Mouse (Mus musculus): ENCODE data around the gene Rae1.

Rae1 gene

DNA sequence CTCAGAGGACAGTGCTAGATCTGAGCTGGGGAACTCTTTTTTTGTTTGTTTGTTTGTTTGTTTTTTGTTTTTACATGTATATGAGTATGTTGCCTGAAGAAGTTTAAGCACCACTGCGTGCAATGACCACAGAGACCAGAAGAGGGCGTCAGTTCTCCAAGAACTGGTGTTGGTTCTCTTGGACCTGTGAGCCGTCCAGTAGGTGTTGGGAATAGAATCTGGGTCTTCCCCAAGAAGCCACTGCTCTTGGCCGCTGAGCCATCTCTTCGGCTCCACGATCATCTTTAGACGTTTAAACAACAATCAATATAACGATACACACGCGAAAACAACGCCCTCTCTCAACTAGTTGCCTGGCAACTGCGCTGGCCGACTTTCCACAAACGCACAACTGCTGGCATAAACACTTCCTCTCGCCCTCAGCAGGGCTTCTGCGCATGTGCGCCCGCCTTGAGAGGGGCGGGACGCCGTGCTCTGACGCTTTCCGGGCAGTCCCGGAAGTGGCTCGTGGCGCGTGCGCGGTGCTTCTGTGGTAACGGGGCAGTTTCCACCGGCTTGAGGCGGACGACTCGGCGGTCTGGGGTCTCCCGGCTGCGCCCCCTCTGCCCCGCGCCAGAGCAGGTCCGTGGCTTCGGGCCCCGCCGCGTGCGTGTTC, at the start of gene Rae1:
TSS of gene Rae1 (plus strand) at position 488 of the 655 bp plus-strand sequence.
- DNase-seq: peak; percentile 97

DNA sequence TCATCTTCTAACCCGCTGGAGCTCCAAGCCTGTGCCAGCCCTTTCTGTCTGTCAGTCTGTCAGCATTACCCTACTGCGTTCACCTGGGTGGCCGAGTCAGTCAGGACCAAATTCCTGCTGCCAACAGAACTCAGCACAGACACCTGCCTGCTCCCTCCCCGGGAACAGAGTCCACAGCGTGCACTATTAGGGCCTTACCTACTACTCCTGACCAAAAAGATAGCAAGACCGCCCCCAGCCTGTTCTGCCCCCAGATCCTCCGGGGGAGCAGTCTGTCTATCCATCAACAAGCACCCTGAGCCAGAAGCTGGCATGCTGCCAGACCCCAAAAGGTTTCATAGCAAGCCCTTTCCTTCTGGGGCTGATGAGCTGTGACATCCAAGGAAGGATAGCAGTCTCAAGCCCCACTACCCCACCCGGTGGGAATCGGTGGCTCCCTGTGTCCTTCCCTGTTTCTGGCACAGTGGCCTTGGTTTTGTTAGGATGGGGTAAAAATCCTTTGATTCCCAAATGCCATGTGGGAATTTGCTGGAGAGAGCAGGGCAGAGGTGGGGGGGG, 49.7 kb upstream of the Rae1 start:
- no peak for DNase-seq

DNA sequence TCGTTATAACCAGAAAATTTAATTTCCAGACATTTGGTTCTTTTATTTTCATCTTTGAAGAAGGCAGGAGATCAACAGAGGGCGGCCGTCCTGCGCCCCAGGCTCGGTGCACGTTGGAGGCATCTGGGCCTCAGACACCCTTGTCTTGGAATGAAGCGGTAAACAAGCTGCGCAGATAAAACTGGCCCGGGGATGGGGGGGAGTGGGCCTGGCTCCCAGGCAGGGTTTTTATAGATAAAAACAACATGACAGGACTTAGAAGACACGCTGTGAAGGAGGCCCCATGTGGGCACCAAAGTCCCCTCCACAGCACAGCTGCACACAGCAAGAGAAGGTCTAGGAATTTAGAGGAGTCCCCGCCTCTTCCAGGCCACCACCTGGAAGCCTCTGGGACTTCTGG, 49.2 kb upstream of the Rae1 start:
- no peak for DNase-seq

- DNase-seq: no peak
Observed at GRCm38 (mm10) chr2:172951976-172952375, 47.9 kb upstream of the Rae1 start.

DNA sequence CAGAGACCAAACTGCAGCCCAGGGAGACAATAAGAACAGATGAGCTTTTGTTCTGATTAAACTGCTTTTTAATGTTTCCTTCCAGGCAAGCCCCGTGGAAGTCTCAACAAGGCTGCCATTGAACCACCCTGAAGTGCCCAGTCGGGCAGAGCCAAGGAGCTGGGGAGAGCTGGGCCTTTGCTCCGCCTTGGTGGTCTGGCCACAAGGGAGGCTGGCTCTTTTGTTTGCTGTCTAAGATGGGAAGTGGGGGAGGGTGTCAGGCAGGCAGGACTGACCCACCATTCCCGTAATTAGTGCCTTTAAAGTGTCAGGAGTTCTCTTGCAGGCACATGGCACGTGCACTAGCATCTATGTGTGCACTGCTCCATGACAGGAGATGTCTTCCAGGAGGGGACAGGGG, 41.3 kb upstream of the Rae1 start:
- no peak for DNase-seq

- DNase-seq: no peak
Observed at GRCm38 (mm10) chr2:172959006-172959768, 40.7 kb upstream of the Rae1 start.

- no peak for DNase-seq
Observed at GRCm38 (mm10) chr2:172960350-172960749, 39.6 kb upstream of the Rae1 start.

- DNase-seq: peak; percentile 81
Observed at GRCm38 (mm10) chr2:172961211-172961610, 38.7 kb upstream of the Rae1 start.

DNA sequence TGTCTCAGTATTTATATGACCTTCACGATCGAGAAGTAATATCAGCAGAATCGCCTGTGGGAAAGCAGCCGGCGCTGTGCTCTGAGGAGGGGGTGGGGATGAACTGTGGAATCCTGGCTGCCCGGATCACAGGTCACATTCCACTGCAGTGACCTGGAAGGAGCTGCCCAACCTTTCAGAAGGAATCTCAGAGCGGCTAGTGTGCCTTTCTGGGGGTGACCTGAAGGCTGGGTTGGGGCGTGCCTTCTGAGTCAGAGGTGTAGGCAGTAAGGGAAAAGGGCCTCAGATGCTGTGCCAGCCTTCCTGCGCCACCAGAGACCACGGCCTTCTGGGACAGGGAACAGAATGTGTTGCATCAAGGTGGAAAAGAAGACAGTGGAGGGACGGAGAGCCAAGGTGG, 34.7 kb upstream of the Rae1 start:
- peak; percentile 74 for DNase-seq

DNA sequence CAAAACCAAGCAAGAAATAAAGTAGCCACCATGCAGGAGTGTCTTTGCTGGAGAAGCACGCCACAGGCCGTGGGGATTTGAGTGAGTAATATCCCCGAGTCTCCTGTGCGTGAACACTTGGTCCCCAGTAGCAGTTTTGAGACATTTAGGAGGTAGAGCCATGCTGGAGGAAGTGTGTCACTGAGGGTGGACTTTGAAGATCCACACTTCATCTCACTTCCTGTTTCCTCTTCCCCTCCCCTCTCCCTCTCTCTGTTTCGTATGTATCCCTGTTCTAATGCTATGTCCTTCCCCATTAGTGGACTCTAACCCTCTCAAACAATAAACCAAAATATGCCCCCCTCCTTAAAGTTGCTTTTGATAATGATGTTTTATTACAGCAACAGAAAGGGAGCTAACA, 33.4 kb upstream of the Rae1 start:
- no peak for DNase-seq

DNA sequence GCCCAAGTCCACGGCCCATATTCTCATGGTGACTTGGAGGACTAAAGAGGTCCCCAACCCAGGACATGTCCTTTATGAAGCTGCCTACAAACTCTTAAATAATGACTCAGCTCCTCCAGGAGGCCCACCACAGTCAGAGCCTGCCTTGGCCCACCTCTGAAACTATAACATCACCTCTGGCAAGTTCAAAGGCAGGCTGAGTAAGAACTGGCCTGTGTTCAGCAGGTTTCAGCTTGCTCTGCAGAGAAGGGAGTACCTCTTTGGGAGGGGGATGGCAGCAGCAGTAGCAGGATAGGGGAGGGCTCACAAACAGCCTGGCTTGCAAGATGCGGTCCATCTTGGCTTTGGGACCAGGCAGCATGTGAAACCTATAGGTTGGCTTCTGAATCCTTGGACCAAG, 28.1 kb upstream of the Rae1 start:
- DNase-seq: no peak

- no peak for DNase-seq
Observed at GRCm38 (mm10) chr2:172973806-172974565, 25.9 kb upstream of the Rae1 start.

DNA sequence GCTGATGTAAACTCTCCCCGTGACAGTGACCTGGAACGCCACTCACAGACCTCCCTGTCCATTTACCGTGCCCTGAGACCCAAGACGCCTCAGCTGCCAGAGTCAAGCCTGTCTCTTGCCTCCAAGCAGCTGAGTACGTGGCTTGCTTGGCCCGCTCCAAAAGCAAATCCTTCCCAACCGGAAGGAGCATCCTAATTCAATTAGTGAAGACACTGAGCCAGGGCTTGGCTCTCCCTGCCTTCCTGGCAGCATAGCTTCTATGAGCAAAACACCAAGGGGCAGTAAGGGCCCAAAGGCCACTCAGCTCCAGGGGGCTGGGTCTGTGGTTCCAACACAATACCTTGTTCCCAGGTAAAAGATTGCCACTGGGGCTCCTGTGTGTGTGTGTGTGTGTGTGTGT, 25.2 kb upstream of the Rae1 start:
- no peak for DNase-seq

DNA sequence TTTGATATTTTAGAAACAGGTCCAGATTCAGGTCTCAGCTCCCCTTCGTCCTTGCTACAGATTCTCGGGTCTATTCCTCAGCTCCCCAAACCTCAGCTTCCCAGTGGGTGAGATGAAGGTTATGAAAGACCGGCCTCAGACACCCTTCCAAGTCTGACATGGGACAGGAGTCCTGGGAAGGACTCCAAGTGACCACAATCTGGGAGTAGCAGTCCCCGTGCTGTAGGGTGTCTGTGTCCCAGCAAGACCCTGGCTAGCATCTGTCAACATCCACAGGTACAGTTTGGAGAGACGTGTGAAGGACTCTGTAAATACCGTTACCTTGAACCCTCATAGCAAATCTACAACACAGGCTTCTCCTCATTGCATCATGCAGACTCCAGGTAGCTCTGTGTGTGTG, 24.8 kb upstream of the Rae1 start:
- no peak for DNase-seq

GRCm38 (mm10) chr2:172976661-172977238, 23.2 kb upstream of the Rae1 start:
- DNase-seq: no peak

DNA sequence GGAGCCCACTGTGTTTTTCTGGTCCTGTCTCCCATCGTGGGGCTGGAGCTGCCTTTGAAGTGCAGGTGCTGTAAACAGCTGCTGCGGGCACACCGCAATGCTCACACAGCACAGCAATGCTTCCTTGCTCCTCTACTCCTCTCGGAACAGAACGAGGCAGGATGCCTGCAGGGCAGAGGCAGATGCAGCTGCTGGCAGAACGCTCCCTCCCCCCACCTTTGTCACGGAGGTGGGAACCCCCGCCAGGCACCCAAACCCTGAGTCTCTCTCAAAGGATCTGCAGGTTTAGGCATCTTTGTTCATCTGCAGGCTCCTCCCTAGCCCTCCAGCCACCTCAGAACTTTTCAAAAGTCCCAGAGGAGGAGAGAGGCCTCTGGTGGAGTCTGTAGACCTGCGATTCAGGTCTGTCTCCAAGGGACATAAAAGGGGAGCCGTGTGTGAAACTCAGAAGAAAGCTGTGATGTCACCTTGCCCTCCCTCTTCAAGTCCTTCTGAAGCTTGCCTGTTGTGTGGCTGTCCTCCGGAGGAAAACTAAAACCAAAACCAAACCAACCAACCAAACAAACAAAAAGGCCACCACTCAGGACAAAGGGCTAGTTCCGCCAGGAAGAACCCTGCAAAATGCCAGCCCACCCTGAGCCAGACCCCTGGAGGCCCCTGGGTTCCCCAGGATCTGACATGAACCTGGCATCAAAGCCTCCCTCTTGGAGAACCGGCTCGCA, 22.3 kb upstream of the Rae1 start, which contains the start of gene Spo11:
TSS of gene Spo11 (plus strand) at position 292 of the 722 bp plus-strand sequence.
- no peak for DNase-seq

GRCm38 (mm10) chr2:172978131-172978633, 21.7 kb upstream of the Rae1 start:
- no peak for DNase-seq

DNA sequence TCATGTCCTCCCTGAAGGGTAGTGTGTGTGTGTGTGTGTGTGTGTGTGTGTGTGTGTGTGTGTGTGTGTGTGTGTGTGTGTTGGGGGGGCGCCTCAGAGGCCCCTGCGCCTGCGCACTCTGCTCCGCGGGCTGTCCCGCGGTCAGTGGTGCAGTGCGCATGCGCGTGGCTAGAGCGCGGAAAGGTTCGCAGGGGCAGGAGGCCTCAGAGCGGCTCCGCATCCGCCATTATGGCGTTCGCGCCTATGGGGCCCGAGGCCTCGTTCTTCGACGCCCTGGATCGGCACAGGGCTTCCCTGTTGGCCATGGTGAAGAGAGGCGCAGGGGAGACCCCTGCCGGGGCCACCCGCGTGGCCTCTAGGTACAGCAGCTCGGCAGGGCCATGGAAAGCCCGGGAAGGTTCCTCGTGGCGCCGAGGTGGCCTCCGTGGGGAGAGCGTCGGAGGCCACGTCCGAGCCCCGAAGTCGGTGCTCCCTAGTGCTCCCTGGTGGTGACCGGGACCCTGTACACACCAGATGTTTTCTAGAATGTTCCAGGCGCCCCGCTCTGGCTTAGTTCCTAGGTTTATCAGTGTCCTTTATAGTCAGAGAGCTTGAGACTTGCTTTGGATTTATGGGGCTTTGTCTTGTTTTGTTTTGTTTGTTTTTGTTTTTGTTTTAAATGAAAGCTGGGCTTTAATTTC, 20.1 kb upstream of the Rae1 start:
- DNase-seq: no peak

- DNase-seq: peak; percentile 85
Observed at GRCm38 (mm10) chr2:172982776-172983561, 16.9 kb upstream of the Rae1 start.

GRCm38 (mm10) chr2:172990161-172990560, 9.8 kb upstream of the Rae1 start:
- no peak for DNase-seq

DNA sequence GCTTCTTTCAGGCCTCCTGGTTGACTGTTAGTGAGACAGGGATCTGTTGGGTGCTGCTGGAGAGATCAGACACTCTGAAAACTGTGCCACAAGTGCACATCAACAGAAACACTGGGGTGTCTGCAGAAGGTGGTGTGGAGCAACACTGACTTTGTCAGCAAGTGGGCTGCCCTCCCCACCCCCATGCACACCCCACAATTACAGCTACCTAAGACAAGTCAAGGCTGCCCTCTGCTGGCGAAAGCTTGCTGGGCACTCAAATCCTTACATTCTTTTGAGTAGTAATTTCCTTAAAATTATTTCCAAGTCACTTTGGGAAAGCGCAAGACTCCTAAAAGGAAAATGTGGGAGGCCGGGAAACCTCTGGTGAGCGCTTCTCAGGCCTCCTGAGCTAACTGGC, 3.7 kb upstream of the Rae1 start:
- DNase-seq: peak; percentile 63

Data from kidney, adult 11 months (tissue).